Mouse (Mus musculus) C2C12 (cell line): ENCODE data around the gene Pltp.

Source experiments
- CEBPB ChIP-seq: IDR thresholded peaks from one replicate; pipeline ENCODE4 v1.6.1; 2011; ENCODE audit warnings: low read depth, mild to moderate bottlenecking, control low read depth, moderate library complexity
- CTCF ChIP-seq: IDR thresholded peaks from one replicate; pipeline ENCODE4 v1.5.1; 2011; ENCODE audit not compliant: control insufficient read depth, insufficient read depth, insufficient read length
- FOSL1 ChIP-seq: IDR thresholded peaks from one replicate; pipeline ENCODE4 v1.8.0; 2011; ENCODE audit warnings: mild to moderate bottlenecking, low read length; ENCODE audit not compliant: poor library complexity, insufficient read depth, severe bottlenecking
- USF1 ChIP-seq: IDR thresholded peaks from one replicate; pipeline ENCODE4 v1.6.1; 2011; ENCODE audit warnings: low read depth, mild to moderate bottlenecking, control low read depth, moderate library complexity

- TF ChIP-seq CTCF: no peak
- no peak for TF ChIP-seq FOSL1
- TF ChIP-seq CEBPB: no peak
- TF ChIP-seq USF1: no peak
These were observed 11.0 kb upstream of the Pltp start for GRCm38 (mm10) chr2:164868491-164868890.
